Mouse (Mus musculus) CH12.LX (cell line): Measurements from ENCODE around the gene Rnf7. TPM values are rescaled to one million over a fixed set of nuclear protein-coding genes. Genes with fewer than 3 reads are reported as not detected.
A peak's percentile ranks its signal among the peaks of the same experiment; 100 is the strongest.

Experiments used
- DNase-seq: peaks from one replicate; pipeline ENCODE4 v3.0.0-alpha.2; 2013; ENCODE audit errors: extremely low read depth
- H3K27ac ChIP-seq: 2 replicates; pipeline ENCODE4 v1.5.1; 2012; ENCODE audit warnings: low read depth, mild to moderate bottlenecking, control low read depth, moderate library complexity; ENCODE audit not compliant: insufficient read depth
- H3K27me3 ChIP-seq: replicated peaks from 2 replicates; pipeline ENCODE3; 2012; ENCODE audit warnings: inconsistent platforms
- H3K36me3 ChIP-seq, 2 experiments: replicated peaks in 1 of 2; 2 replicates each; pipeline versions ENCODE3 to v1.6.1; 2012; ENCODE audit warnings: inconsistent platforms in 1 of 2, low read length in 1 of 2, mild to moderate bottlenecking in 1 of 2, mixed read lengths in 1 of 2, moderate library complexity in 1 of 2; ENCODE audit not compliant: control insufficient read depth in 1 of 2, insufficient read depth in 1 of 2
- H3K4me1 ChIP-seq, 2 experiments: 2 replicates each; pipeline ENCODE4 v1.6.1; 2012; ENCODE audit warnings: inconsistent platforms in 1 of 2, moderate library complexity in 1 of 2; ENCODE audit not compliant: insufficient read depth in 2 of 2, control insufficient read depth in 1 of 2
- H3K4me2 ChIP-seq: 2 replicates; pipeline ENCODE4 v1.6.1; 2012; ENCODE audit warnings: low read depth, mild to moderate bottlenecking, control low read depth; ENCODE audit not compliant: poor library complexity, insufficient read depth, severe bottlenecking
- H3K4me3 ChIP-seq, 3 experiments: fragments of 150-350 bp in 1 of 3; sonication (generic) in 1 of 3; replicated peaks in 1 of 3; 2 replicates each; pipeline versions ENCODE3 to v1.5.1; 2011 to 2012; ENCODE audit warnings: low read depth in 2 of 3, low read length in 2 of 3, mild to moderate bottlenecking in 2 of 3, moderate library complexity in 2 of 3, control low read depth in 1 of 3, improper control_type of control experiment in 1 of 3, inconsistent platforms in 1 of 3, mixed read lengths in 1 of 3; ENCODE audit not compliant: poor library complexity in 1 of 3
- H3K79me2 ChIP-seq: replicated peaks from 2 replicates; pipeline ENCODE4 v1.6.1; 2012; ENCODE audit warnings: mild to moderate bottlenecking, moderate library complexity; ENCODE audit not compliant: control insufficient read depth, poor library complexity, insufficient read depth, severe bottlenecking; ENCODE audit errors: extremely low read depth
- H3K9ac ChIP-seq: 2 replicates; pipeline ENCODE4 v1.6.1; 2012; ENCODE audit warnings: low read depth, mild to moderate bottlenecking, control low read depth, moderate library complexity; ENCODE audit not compliant: insufficient read depth
- H3K9me3 ChIP-seq: replicated peaks from 2 replicates; pipeline ENCODE3; 2012; ENCODE audit warnings: low read length, inconsistent platforms, mixed read lengths
- BHLHE40 ChIP-seq: IDR thresholded peaks from 2 replicates; pipeline ENCODE4 v1.6.1; 2011; ENCODE audit warnings: mild to moderate bottlenecking, low read depth, low read length, improper control_type of control experiment
- CHD1 ChIP-seq: IDR thresholded peaks from 2 replicates; pipeline ENCODE4 v1.6.1; 2012; ENCODE audit warnings: low read depth, low read length, improper control_type of control experiment, inconsistent platforms
- CHD2 ChIP-seq: IDR thresholded peaks from 2 replicates; pipeline ENCODE4 v1.6.1; 2011; ENCODE audit warnings: low read length, improper control_type of control experiment
- CTCF ChIP-seq, 2 experiments: IDR thresholded peaks in 1 of 2; conservative IDR thresholded peaks in 1 of 2; 2 replicates each; pipeline ENCODE4 v1.5.1; 2011 to 2012; ENCODE audit warnings: low read depth in 2 of 2, low read length in 2 of 2, improper control_type of control experiment in 1 of 2, inconsistent platforms in 1 of 2, mild to moderate bottlenecking in 1 of 2, moderate library complexity in 1 of 2
- ELF1 ChIP-seq: IDR thresholded peaks from 2 replicates; pipeline ENCODE4 v1.6.1; 2014; ENCODE audit warnings: low read depth, mild to moderate bottlenecking, inconsistent platforms, low read length, improper control_type of control experiment
- EP300 ChIP-seq: IDR thresholded peaks from 2 replicates; pipeline ENCODE4 v1.6.1; 2011; ENCODE audit warnings: low read length, improper control_type of control experiment
- HCFC1 ChIP-seq: IDR thresholded peaks from 2 replicates; pipeline ENCODE4 v1.6.1; 2012; ENCODE audit warnings: low read depth, mild to moderate bottlenecking, inconsistent platforms, low read length, improper control_type of control experiment
- IRF4 ChIP-seq: IDR thresholded peaks from 2 replicates; pipeline ENCODE4 v1.6.1; 2014; ENCODE audit warnings: low read depth, mild to moderate bottlenecking, inconsistent platforms, low read length, improper control_type of control experiment
- KAT2A ChIP-seq: IDR thresholded peaks from 2 replicates; pipeline ENCODE4 v1.6.1; 2012; ENCODE audit warnings: low read length, improper control_type of control experiment, inconsistent platforms; ENCODE audit not compliant: insufficient replicate concordance
- MAFK ChIP-seq: IDR thresholded peaks from 2 replicates; pipeline ENCODE4 v1.6.1; 2011; ENCODE audit warnings: low read length, improper control_type of control experiment; ENCODE audit not compliant: insufficient replicate concordance
- MAX ChIP-seq: IDR thresholded peaks from 2 replicates; pipeline ENCODE4 v1.6.1; 2011; ENCODE audit warnings: low read length, improper control_type of control experiment
- MAZ ChIP-seq: IDR thresholded peaks from 2 replicates; pipeline ENCODE4 v1.6.1; 2012; ENCODE audit warnings: low read depth, mild to moderate bottlenecking, inconsistent platforms, low read length, improper control_type of control experiment, moderate library complexity
- MEF2A ChIP-seq: IDR thresholded peaks from 2 replicates; pipeline ENCODE4 v1.6.1; 2014; ENCODE audit warnings: low read depth, mild to moderate bottlenecking, inconsistent platforms, low read length, improper control_type of control experiment, borderline replicate concordance
- MXI1 ChIP-seq: IDR thresholded peaks from 2 replicates; pipeline ENCODE4 v1.6.1; 2011; ENCODE audit warnings: mild to moderate bottlenecking, low read depth, low read length, improper control_type of control experiment
- MYC ChIP-seq: IDR thresholded peaks from 2 replicates; pipeline ENCODE4 v1.6.1; 2011; ENCODE audit warnings: low read depth, mild to moderate bottlenecking, improper control_type of control experiment, low read length
- NELFE ChIP-seq: IDR thresholded peaks from 2 replicates; pipeline ENCODE4 v1.6.1; 2011; ENCODE audit warnings: low read depth, low read length, improper control_type of control experiment
- NRF1 ChIP-seq: IDR thresholded peaks from 2 replicates; pipeline ENCODE4 v1.6.1; 2014; ENCODE audit warnings: low read depth, mild to moderate bottlenecking, inconsistent platforms, low read length, improper control_type of control experiment, moderate library complexity
- POLR2A ChIP-seq: IDR thresholded peaks from 2 replicates; pipeline ENCODE4 v1.6.1; 2011; ENCODE audit warnings: low read depth, mild to moderate bottlenecking, improper control_type of control experiment, low read length
- POLR2AphosphoS2 ChIP-seq: IDR thresholded peaks from 2 replicates; pipeline ENCODE4 v1.6.1; 2011; ENCODE audit warnings: low read depth, low read length, improper control_type of control experiment
- RAD21 ChIP-seq: IDR thresholded peaks from 2 replicates; pipeline ENCODE4 v1.6.1; 2011; ENCODE audit warnings: low read depth, mild to moderate bottlenecking, low read length, improper control_type of control experiment, moderate library complexity
- SIN3A ChIP-seq: IDR thresholded peaks from 2 replicates; pipeline ENCODE4 v1.6.1; 2012; ENCODE audit warnings: low read length, improper control_type of control experiment, inconsistent platforms
- SMC3 ChIP-seq: IDR thresholded peaks from 2 replicates; pipeline ENCODE4 v1.6.1; 2011; ENCODE audit warnings: low read depth, low read length, improper control_type of control experiment
- TBP ChIP-seq: conservative IDR thresholded peaks from 2 replicates; pipeline ENCODE4 v1.6.1; 2011; ENCODE audit warnings: low read depth, low read length, improper control_type of control experiment
- TCF12 ChIP-seq: IDR thresholded peaks from 2 replicates; pipeline ENCODE4 v1.6.1; 2014; ENCODE audit warnings: low read depth, mild to moderate bottlenecking, inconsistent platforms, low read length, improper control_type of control experiment
- UBTF ChIP-seq: IDR thresholded peaks from 2 replicates; pipeline ENCODE4 v1.6.1; 2012; ENCODE audit warnings: low read depth, mild to moderate bottlenecking, inconsistent platforms, low read length, improper control_type of control experiment, moderate library complexity
- USF1 ChIP-seq: IDR thresholded peaks from 2 replicates; pipeline ENCODE4 v1.6.1; 2014; ENCODE audit warnings: low read depth, mild to moderate bottlenecking, inconsistent platforms, low read length, improper control_type of control experiment
- ZMIZ1 ChIP-seq: IDR thresholded peaks from 2 replicates; pipeline ENCODE4 v1.6.1; 2012; ENCODE audit warnings: low read depth, mild to moderate bottlenecking, inconsistent platforms, low read length, improper control_type of control experiment
- dilution Hi-C: fragments of 300-500 bp; cut with MboI; formaldehyde crosslinking; loops from 2 replicates; pipeline ENCODE4 v1.14.3; 2020; ENCODE audit warnings: low sequenced_read_pairs; ENCODE audit not compliant: extremely low pct_unique_long_range_greater_than_20kb, extremely low pct_ligation_motif_present
- in situ Hi-C: fragments of 300-500 bp; cut with MboI; formaldehyde crosslinking; loops from 3 replicates; pipeline ENCODE4 v1.14.3; 2019; ENCODE audit warnings: low sequenced_read_pairs, low pct_ligation_motif_present, low pct_unique_long_range_greater_than_20kb, mixed read lengths
- polyA plus RNA-seq: library from polyadenylated mRNA; unstranded; fragments of >175 nt; gene quantifications from 2 replicates; pipeline ENCODE4 v1.2.1, GENCODE M21; 2012; ENCODE audit warnings: low read depth; ENCODE audit not compliant: insufficient read length
- total RNA-seq, 2 experiments: library from RNA; depleted of rRNA; stranded (reverse); fragments of 300-350 nt in 1 of 2; fragments of >200 nt in 1 of 2; gene quantifications; 2 replicates each; pipeline ENCODE4 v1.2.3; 2012 to 2014

Gene Rnf7
- total RNA-seq (2012; rRNA removed) (131 and 141 TPM in 2 replicates), total RNA-seq (2014; rRNA removed) (277 and 286 TPM in 2 replicates), polyA plus RNA-seq (122 and 135 TPM in 2 replicates)

DNA sequence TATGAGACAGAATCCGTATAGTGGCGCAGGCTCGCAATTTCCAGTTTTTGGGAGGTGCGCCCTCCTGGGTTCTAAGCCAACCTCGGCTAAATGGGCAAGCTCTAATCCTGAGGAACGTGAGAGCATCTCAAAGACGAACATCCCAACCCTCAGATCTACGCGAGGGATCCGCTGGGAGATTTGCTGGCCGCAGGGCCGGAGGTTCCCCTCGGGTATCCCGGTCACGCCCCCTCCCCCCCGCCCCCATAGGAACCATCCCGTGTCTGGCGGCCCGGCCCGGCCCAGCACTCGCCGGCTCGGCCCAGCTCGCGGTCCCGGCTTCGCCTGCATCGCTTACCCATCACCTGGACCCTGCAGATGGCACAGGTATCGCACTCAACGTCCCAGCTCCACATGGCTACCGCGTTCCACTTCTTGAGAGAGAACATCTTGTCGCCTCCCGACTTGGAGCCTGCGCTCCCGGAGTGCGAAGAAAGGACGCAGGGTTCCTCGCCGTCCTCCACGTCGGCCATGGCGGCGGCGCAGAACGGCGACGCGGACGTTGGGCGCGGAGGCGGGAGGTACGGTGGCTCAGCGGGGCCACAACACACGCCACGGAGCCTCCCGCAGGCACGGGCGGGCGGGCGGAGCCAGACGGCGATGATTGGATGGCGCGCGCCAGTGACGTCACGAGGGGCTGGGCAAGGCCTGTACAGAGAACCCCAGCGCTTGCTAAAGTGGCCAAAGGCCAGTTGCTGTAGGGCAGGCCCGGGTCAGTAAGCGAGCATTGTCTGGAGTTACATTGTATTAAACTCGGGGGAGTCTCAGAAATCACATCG lies at the start of gene Rnf7:
Gene Rnf7 (minus strand): TSS at position 605 of the 818 bp plus-strand sequence.
- Histone ChIP-seq H3K27ac (peak within 1 kb of the TSS; percentile 59; the same call in 1 of the 2 replicates), H3K4me1 (peaks cover 2 to 24% of the 10 kb centered on the region in 2 experiments; a peak in 3 of 4 replicates), H3K79me2 (peaks cover 40% of the 10 kb centered on the region), H3K4me3 (peak within 1 kb of the TSS; percentile 63 to 90 (median 81)), H3K9me3 (no peaks in the 10 kb centered on the region), H3K9ac (peak within 1 kb of the TSS; percentile 92), H3K36me3 (peaks cover 0 to 26% of the 10 kb centered on the region in 2 experiments), H3K27me3 (no peaks in the 10 kb centered on the region), H3K4me2 (peak within 1 kb of the TSS; percentile 70)
- in situ Hi-C loops (no loop called here), dilution Hi-C loops (no loop called here)
- TF ChIP-seq CTCF (conservative IDR thresholded peaks at IDR 0.05 in 1 of 2, IDR thresholded peaks at IDR 0.05 in 1 of 2; ENCODE audit: low read depth in 2 of 2, low read length in 2 of 2) (no peak), IRF4 (peak; percentile 71), MEF2A (peak; percentile 63; the same call in 1 of the 2 replicates), TCF12 (peak; percentile 87), MYC (0 out of 2 replicates have a peak, but pooled peaks have one; percentile 19), POLR2AphosphoS2 (peak; percentile 41; the same call in 1 of the 2 replicates), MAX (peak; percentile 79), KAT2A (peak; percentile 83; the same call in 1 of the 2 replicates), BHLHE40 (peak; percentile 95), ELF1 (peak; percentile 79), USF1 (0 out of 2 replicates have a peak, but pooled peaks have one; percentile 3), SIN3A (peak; percentile 38; the same call in 1 of the 2 replicates), MXI1 (peak; percentile 81), EP300 (no peak), MAFK (no peak), CHD2 (peak; percentile 71; the same call in 1 of the 2 replicates), NELFE (peak; percentile 77), CHD1 (no peak), NRF1 (peak; percentile 71), UBTF (no peak), POLR2A (peak; percentile 82), RAD21 (no peak), TBP (peak; percentile 77), ZMIZ1 (peak; percentile 51; the same call in 1 of the 2 replicates), SMC3 (no peak), MAZ (0 out of 2 replicates have a peak, but pooled peaks have one; percentile 58), HCFC1 (peak; percentile 85)
- DNase-seq, result peak; percentile 94
